Mouse (Mus musculus) layer of hippocampus, postnatal 10 days (tissue): Measurements from ENCODE around the gene Mgll. TPM values are rescaled to one million over a fixed set of nuclear protein-coding genes. Genes with fewer than 3 reads are reported as not detected.

Source experiments
- DNase-seq, 2 experiments: peaks; one replicate each; pipeline ENCODE4 v3.0.0; 2021; ENCODE audit warnings: low spot score in 2 of 2
- total RNA-seq, 2 experiments: library from RNA; stranded (reverse); gene quantifications; 2 replicates each; pipeline ENCODE4 v1.2.3; 2021

Gene Mgll
- total RNA-seq, 2 experiments from 2014 or later, result 120 to 129 TPM

DNA sequence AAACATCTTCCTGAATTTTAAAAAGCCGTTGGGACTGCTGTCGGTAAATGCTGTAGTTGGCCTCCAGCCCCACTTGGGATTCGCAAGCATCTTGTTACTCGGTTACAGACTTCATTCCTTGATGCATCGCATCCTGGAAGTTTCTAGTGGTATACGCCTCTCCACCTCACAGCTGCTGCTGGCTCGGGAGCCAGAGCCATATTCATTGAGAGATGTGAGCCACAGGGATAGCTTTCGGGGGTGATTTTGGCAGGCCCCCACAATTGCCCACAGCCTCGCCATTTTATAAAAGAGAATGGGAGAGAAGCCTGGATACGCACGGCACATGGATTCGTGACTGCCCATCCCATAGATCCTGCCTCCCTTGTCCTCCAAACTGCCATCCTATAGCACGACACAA is 69.7 kb downstream of the Mgll start:
- DNase-seq, result no peak

DNA sequence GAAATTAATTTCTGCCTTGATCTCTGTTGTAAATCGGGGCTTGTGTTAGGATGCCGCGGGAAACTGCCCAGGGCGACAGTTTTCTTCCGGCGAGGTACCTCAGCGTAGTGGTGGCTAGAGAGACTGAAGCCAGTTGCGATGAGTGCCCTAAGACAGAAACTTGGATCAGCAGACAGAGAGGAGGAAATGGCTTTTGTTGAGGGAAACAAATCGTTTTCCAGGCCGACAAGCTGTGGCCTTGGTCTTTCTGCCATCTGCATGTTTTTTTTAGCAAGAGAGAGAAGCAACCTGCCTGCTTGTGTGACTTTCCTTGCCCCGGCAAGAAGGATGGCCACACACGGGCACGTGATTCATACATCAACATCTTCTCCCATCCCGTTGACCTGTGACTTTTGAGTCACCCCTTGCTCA is 70.4 kb downstream of the Mgll start:
- DNase-seq, result no peak

- DNase-seq, result no peak
Measured at GRCm38 (mm10) chr6:88800191-88800590, 76.0 kb downstream of the Mgll start.

GRCm38 (mm10) chr6:88800735-88801134 is 76.5 kb downstream of the Mgll start:
- DNase-seq, result peak in 1 of 2 experiments; percentile 55

GRCm38 (mm10) chr6:88803051-88803450 is 78.8 kb downstream of the Mgll start:
- no peak for DNase-seq

DNA sequence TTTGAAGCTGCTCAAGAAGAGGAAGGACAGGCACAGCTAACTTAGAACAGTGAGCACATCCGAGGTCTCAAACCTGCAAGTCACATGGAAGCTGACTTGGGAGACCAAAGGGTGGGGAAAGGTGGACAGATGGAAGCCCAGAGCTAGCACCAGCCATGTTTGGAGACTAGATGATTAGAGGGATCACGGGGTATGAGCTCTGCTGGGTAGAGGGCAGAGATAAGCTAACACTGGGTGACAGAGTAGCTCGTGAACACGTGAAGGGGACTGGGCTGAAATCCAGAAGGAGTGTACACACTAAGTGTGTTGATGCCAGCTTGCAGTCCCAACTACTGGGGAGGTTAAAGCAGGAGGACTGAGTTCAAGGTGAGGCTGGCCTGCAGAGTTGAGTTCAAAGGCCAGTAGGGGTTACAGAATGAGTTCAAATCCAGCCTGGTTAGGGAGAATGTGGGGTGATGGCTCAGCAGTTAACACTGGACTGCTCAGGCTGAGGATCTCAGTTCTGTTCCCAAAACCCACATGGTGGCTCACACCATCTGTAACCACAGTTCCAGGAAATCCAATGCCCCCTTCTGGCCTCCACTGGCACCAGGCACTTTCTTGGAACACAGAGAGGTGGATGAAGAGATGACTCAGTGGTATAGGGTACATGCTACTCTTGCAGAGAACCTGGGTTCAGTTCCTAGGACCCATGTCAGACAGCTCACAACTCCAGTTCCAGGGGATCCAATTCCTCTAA is 79.9 kb downstream of the Mgll start:
- no peak for DNase-seq

- DNase-seq, result no peak
Measured at GRCm38 (mm10) chr6:88804966-88805577, 80.9 kb downstream of the Mgll start.

DNA sequence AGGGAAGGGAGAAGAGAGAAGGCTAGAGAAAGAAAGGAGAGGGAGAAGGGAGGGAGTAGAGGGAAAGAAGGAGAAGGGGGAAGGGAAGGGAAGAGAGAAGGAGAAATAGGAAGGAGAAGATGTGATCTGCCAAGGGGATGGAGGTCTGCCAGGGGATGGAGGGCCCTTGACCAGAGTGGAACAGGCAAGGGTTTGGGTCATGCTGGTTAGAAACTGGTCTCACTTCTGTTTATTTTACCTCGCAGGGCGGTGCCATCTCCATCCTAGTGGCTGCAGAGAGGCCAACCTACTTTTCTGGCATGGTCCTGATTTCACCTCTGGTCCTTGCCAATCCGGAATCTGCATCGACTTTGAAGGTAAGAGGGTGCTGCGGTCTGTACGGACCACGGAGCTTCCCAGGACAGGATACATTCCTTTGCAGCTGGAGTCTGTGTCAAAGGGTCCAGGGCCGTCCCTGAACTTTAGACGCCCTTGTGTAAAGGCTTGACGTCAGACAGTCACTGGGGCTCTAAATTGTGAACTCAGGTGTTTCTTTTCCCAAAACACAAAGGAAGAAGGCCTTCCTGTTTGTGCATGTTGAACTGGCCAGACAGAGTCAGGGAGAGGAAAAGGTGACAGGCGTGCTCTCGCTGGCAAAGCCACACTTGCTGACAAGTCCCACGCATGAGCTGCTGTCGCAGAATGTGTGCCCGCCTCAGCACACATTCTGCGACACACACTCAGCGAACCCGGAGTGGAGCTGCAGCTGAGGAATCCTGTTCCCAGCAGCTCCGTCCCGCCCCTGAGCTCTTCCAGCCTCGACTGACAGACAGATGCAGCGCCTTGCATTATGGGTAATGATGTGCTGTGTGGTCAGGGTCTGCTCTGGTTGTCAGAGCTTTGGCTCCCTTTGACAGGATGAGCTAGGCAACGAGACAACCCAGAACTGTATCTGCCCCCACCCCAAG is 85.2 kb downstream of the Mgll start:
- no peak for DNase-seq

DNA sequence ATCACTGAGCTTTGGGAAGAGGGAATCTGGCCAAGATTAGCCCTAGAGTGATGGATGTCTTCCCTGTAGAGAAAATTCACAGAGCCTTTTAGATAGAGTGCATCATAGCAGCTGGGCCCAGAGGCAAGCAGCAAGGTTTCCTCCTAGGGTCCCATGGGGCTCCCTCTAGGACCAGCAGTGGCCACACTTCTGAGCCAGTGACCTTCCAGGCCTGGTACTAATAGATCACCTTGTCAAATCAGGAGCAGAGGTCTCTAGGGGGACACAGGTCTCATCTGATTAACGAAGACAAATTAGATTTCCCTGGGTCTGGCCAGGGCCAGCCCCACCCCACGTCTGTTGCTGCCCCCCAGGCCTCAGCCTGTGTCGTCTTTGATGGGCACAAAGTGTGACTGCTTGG is 86.1 kb downstream of the Mgll start:
- no peak for DNase-seq

DNA sequence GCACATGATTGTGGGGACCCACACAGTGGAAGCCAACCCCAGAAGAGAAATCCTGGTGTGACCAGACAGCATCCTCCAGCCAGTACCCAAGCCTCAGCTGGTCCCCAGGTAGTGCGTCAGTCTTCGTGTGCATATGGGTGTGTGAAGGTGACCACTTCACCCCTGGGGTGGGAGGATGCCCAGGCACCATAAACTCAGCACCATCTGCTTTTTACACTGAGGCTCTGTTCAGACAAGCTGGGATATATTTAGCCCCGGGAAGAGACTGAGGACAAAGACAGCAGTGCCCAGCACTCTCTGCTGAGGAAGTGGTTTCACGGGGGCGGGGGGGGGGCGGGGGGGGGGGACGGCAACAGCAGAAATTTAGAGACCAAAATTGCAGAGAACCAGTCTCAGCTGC is 87.2 kb downstream of the Mgll start:
- no peak for DNase-seq

DNA sequence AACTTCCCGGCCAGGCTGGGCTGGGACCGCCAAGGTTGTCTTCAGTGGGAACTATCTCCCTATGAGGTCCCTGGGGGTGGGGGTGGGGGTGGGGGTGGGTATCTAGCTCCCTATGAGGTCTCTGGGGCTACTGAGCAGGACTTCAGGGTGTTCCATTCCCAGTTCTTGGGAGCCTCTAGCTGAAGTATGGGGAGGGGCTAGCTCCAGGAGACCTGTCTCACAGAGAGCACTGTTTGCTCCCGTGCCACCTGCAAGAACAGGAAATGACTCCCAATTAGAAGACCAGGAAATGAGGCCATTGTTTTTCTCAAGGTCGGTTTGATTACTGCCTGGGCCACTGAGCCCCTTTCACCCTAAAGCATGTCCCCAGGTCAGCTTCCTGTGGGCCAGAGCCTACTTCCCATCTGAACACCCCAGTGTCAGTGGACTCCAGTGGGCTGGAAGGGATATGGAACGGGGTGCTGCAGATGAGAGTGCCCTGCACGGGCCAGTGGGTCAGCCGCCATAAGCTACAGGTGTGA is 87.7 kb downstream of the Mgll start:
- no peak for DNase-seq

DNA sequence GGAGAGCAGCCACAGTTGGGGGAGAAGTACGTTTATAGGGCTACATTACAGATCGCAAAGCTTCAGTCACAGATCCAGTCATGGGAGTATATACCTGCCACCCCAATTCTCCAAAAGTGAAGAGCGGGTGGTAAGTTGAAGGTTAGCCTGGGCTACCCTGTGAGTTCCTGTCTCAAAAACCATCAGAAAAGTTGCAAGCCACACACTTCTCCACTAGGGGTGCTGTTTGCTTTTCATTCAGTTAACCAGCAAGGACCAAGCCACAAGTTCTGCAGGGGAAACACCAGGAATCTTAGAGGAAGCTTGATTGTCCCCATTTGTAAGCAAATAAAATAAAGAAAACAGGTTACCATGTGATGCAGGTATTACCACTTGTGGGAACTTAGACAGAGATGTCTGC is 88.7 kb downstream of the Mgll start:
- DNase-seq, result peak in 1 of 2 experiments; percentile 61

GRCm38 (mm10) chr6:88813832-88814231 is 89.6 kb downstream of the Mgll start:
- DNase-seq, result no peak

- DNase-seq, result no peak
Measured at GRCm38 (mm10) chr6:88815036-88815435, 90.8 kb downstream of the Mgll start.

DNA sequence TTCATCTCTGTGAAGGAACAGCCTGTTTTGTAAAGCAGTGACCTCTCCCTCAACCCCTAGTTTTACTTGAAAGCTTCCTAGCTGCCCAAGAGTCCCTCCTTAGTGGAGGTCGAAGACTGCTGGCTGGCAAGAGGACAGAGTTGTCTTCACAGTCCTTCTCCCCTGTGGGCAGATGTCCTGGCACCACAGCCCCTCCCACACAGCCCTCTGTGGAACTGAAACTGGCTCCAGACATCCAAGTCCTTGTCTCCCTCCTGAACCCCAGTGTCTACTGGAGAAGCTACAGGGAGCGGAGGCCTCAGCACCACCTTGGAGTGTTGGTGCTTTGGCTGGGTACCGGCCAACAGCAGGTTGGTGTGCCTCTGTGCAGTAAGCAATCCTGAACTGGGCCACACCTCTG is 91.3 kb downstream of the Mgll start:
- DNase-seq, result no peak

DNA sequence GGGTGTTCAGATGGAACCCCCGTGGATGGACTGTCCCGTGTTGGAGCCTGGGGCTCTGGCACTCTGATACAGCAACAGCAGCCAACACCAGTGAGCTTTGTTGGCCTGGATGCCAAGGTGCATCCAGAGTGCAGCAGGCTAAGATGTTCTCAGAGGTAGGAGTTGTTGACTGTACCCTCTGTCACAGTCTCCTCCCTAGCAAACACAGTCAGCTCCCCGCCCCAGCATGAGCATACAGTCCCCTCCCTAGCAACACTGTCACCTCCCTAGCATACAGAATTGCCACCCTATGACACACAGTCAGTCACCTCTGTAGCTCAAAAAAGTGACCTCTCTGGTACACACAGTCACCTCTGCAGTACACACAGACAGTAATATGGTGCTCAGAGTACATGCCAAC is 92.7 kb downstream of the Mgll start:
- no peak for DNase-seq

DNA sequence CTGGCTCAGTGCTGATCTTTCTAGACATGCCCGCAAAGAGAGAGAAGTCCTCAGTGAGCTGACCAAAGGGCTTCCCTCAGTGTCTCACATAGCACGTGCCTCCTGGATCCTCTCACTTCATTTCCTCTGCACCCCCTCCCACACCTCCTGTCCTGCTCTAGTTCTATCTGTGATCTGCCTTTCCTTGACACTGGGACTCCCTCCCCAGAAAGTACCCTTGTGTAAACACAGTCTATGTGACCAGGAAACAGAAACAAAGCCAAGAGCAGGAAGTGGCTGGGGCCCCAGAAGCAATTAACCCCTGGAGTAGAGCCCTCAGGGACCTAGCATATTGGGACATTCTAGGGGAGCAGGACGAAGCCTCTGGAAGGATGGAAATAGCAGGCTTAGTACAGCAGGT is 96.6 kb downstream of the Mgll start:
- no peak for DNase-seq

GRCm38 (mm10) chr6:88821294-88821693 is 97.1 kb downstream of the Mgll start:
- no peak for DNase-seq

- DNase-seq, result peak; percentile 49 to 54
Measured at GRCm38 (mm10) chr6:88821901-88822300, 97.7 kb downstream of the Mgll start.

GRCm38 (mm10) chr6:88824183-88824582 is 100.0 kb downstream of the Mgll start:
- no peak for DNase-seq

DNA sequence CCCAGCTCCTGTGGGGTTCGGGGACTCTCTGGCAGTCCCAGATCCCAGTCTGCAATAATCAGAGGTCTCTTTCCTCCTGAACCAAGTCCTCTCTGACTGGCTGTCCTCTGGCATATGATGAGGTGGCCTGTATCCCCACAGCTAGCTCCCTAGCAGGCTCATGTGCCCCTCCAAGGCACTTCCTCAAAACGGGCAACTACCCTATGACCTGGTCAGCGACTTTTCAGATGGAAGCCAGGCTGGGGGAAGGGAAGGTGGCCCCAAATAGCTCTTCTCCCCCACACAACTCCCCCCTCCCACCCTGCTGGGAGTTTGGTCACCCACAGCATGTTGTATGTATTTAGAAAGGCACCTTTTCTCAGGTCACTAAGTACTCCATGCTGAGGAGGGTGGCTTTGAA is 101.9 kb downstream of the Mgll start:
- DNase-seq, result no peak

GRCm38 (mm10) chr6:88826545-88826944 is 102.3 kb downstream of the Mgll start:
- DNase-seq, result peak; percentile 77 to 80
